7 mouse cellular contexts compared by ENCODE assay signal in the genomic region with DNA sequence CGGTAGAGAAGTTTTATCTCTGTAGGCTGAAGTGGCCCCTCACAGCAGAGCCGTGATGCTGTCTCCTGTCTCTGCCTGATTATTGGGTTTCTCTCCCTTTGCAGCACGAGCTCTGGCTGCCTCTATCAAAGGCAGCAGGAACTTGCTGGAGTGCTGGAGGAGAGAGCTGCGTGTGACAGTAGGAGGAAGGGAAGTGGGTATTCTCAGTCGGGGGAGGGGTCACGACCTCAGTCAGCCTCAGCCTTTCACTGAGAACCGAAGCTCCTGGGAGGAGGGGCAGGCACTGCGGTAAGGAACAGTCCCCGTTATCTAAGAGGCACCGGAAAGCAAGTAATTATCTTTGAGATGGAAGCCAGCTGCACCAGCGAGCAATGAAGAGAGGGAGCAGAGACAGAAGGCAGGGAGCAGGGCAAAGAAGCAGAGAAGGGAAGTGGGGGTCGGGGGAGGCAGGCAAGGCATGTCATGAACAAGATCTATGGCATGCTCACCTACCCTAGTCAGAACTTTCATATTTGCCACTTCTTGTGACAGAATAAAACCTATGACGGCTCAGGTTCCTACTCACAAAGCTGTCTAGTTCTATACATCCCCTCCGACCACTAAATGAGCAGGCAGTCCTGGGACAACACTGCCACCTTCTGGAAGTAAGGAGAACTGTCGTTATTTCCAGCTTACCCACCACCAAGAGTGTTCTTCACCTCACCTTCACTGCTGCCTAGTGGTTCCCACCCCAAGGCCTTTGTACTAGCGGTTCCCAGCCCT.
DNase-seq lines count a peak whose midpoint lies in the region; ATAC-seq and TF ChIP-seq lines count a peak whose summit lies in the region.

No protein-coding gene starts in this region.

- TF ChIP-seq CTCF in MEL (IDR thresholded peaks at IDR 0.05 in 2 of 3, conservative IDR thresholded peaks at IDR 0.05 in 1 of 3; ENCODE audit: control insufficient read depth in 1 of 3, insufficient read depth in 1 of 3, low read depth in 2 of 3, low read length in 3 of 3, poor library complexity in 1 of 3, severe bottlenecking in 1 of 3), result peak; percentile 78 to 97 (median 97)

- H3K27me3 ChIP-seq in MEL (ENCODE audit: control insufficient read depth in 1 of 2, insufficient read depth in 2 of 2, low read length in 2 of 2), result no peaks in the 10 kb centered on the region
- no peaks in the 10 kb centered on the region for H3K27me3 ChIP-seq in heart, embryonic 16.5 days (ENCODE audit: control insufficient read depth, insufficient read depth, low read length)
- peaks cover 3% of the 10 kb centered on the region for H3K27me3 ChIP-seq in megakaryocyte, embryonic 14.5 days (replicated peaks)

- TF ChIP-seq EP300 in MEL (IDR thresholded peaks at IDR 0.05; ENCODE audit: low read depth in 1 of 2, low read length in 2 of 2), result peak; percentile 91 to 96

- WGBS in heart, embryonic 16.5 days, result under 1% methylated on average over 16 of the region's 16 CpGs

- peak; percentile 25 to 84; a peak in 3 of 4 replicates for TF ChIP-seq POLR2A in MEL (IDR thresholded peaks at IDR 0.05; ENCODE audit: control insufficient read depth in 1 of 2, insufficient read depth in 1 of 2, low read depth in 1 of 2, low read length in 2 of 2, poor library complexity in 1 of 2)

- H3K9ac ChIP-seq in MEL (ENCODE audit: control insufficient read depth, low read depth, low read length, poor library complexity, severe bottlenecking), result peak overlapping the region; percentile 62
- peak overlapping the region; percentile 10; the same call in 1 of the 2 replicates for H3K9ac ChIP-seq in heart, embryonic 16.5 days (ENCODE audit: low read length)

- no peaks in the 10 kb centered on the region for H3K9me3 ChIP-seq in MEL (replicated peaks; ENCODE audit: insufficient read depth, low read length)
- H3K9me3 ChIP-seq in heart, embryonic 16.5 days (replicated peaks; ENCODE audit: control insufficient read depth, low read length), result no peaks in the 10 kb centered on the region
- H3K9me3 ChIP-seq in megakaryocyte, embryonic 14.5 days, result no peaks in the 10 kb centered on the region

- ATAC-seq in heart, embryonic 16.5 days (replicated peaks; ENCODE audit: extremely low read depth, insufficient read depth, low FRiP score), result peak; percentile 67

- H3K79me2 ChIP-seq in MEL (ENCODE audit: control insufficient read depth, insufficient read depth, low read length, poor library complexity), result no peaks in the 10 kb centered on the region

- peak overlapping the region; percentile 27 to 61 for H3K4me3 ChIP-seq in MEL (ENCODE audit: control insufficient read depth in 1 of 2, insufficient read depth in 1 of 2, low read depth in 2 of 2, low read length in 2 of 2)
- H3K4me3 ChIP-seq in heart, embryonic 16.5 days (ENCODE audit: low read length), result peak overlapping the region; percentile 38
- peak overlapping the region; percentile 93 for H3K4me3 ChIP-seq in megakaryocyte, embryonic 14.5 days (replicated peaks)

- H3K4me2 ChIP-seq in heart, embryonic 16.5 days (ENCODE audit: low read depth, low read length), result peak overlapping the region; percentile 67

- peak; percentile 86 for DNase-seq in CD4-positive helper T cell, adult 2 months (ENCODE audit: low read depth, low spot score)
- DNase-seq in MEL (ENCODE audit: low read depth, low spot score), result peak; percentile 100
- DNase-seq in embryo, embryonic 11 days, result peak; percentile 78
- peak; percentile 56 to 78 for DNase-seq in kidney, postnatal 25 days
- peak; percentile 63 to 70 for DNase-seq in spleen, postnatal 10 days (ENCODE audit: low spot score in 2 of 2)

- peaks cover 0 to 35% of the 10 kb centered on the region in 2 experiments; a peak in 2 of 4 replicates for H3K36me3 ChIP-seq in MEL (ENCODE audit: control insufficient read depth in 1 of 2, insufficient read depth in 2 of 2, low read length in 2 of 2)
- no peaks in the 10 kb centered on the region for H3K36me3 ChIP-seq in heart, embryonic 16.5 days (ENCODE audit: control insufficient read depth, insufficient read depth)
- H3K36me3 ChIP-seq in megakaryocyte, embryonic 14.5 days (replicated peaks; ENCODE audit: low read length), result no peaks in the 10 kb centered on the region

- peak; percentile 85 for TF ChIP-seq RAD21 in MEL (IDR thresholded peaks at IDR 0.05; ENCODE audit: low read depth, low read length)

- peaks cover 24 to 40% of the 10 kb centered on the region in 2 experiments for H3K4me1 ChIP-seq in MEL (ENCODE audit: control insufficient read depth in 1 of 2, insufficient read depth in 2 of 2, low read length in 2 of 2)
- peaks cover 8% of the 10 kb centered on the region; the same call in 1 of the 2 replicates for H3K4me1 ChIP-seq in heart, embryonic 16.5 days (ENCODE audit: control insufficient read depth, insufficient read depth, low read length)
- peaks cover 48% of the 10 kb centered on the region for H3K4me1 ChIP-seq in megakaryocyte, embryonic 14.5 days

- H3K27ac ChIP-seq in MEL (ENCODE audit: control insufficient read depth, low read depth, low read length), result peak overlapping the region; percentile 92
- H3K27ac ChIP-seq in heart, embryonic 16.5 days (ENCODE audit: low read length), result 0 out of 2 replicates have a peak overlapping the region, but pooled peaks have one; percentile 20

TF ChIP-seq in MEL, 35 proteins besides CTCF, POLR2A, EP300 and RAD21:
- TF ChIP-seq RCOR1 (IDR thresholded peaks at IDR 0.05; ENCODE audit: low read depth, low read length), result peak; percentile 93
- 0 out of 2 replicates have a peak, but pooled peaks have one; percentile 0 for TF ChIP-seq NRF1 (IDR thresholded peaks at IDR 0.05; ENCODE audit: insufficient read depth, low read depth, low read length, poor library complexity, severe bottlenecking)
- 0 out of 2 replicates have a peak, but pooled peaks have one; percentile 45 for TF ChIP-seq ZMIZ1 (IDR thresholded peaks at IDR 0.05; ENCODE audit: low read depth, low read length)
- peak; percentile 27; the same call in 1 of the 2 replicates for TF ChIP-seq MAX (IDR thresholded peaks at IDR 0.05; ENCODE audit: low read length)
- no peak for TF ChIP-seq POLR2AphosphoS5 (IDR thresholded peaks at IDR 0.05; ENCODE audit: borderline replicate concordance, low read depth, low read length)
- peak; percentile 94 for TF ChIP-seq SIN3A (IDR thresholded peaks at IDR 0.05; ENCODE audit: low read length)
- peak; percentile 96 for TF ChIP-seq TCF12 (IDR thresholded peaks at IDR 0.05; ENCODE audit: low read depth, low read length)
- peak; percentile 89; the same call in 1 of the 2 replicates for TF ChIP-seq POLR2AphosphoS2 (IDR thresholded peaks at IDR 0.05; ENCODE audit: low read length)
- TF ChIP-seq ELF1 (IDR thresholded peaks at IDR 0.05; ENCODE audit: low read depth, low read length), result 0 out of 2 replicates have a peak, but pooled peaks have one; percentile 27
- TF ChIP-seq JUND (IDR thresholded peaks at IDR 0.05; ENCODE audit: low read depth, low read length), result peak; percentile 81
- TF ChIP-seq ETS1 (IDR thresholded peaks at IDR 0.05; ENCODE audit: low read depth, low read length), result peak; percentile 98
- peak; percentile 58; the same call in 1 of the 2 replicates for TF ChIP-seq HCFC1 (IDR thresholded peaks at IDR 0.05; ENCODE audit: low read depth, low read length)
- TF ChIP-seq ZKSCAN1 (IDR thresholded peaks at IDR 0.05; ENCODE audit: low read depth, low read length), result no peak
- peak; percentile 91 for TF ChIP-seq MAZ (IDR thresholded peaks at IDR 0.05; ENCODE audit: low read depth, low read length)
- TF ChIP-seq ZC3H11A (IDR thresholded peaks at IDR 0.05; ENCODE audit: low read depth, low read length), result peak; percentile 41; the same call in 1 of the 2 replicates
- TF ChIP-seq BHLHE40 (IDR thresholded peaks at IDR 0.05; ENCODE audit: borderline replicate concordance, low read depth, low read length), result peak; percentile 82
- TF ChIP-seq CHD1 (IDR thresholded peaks at IDR 0.05; ENCODE audit: low read depth, low read length), result no peak
- TF ChIP-seq E2F4 (IDR thresholded peaks at IDR 0.05; ENCODE audit: borderline replicate concordance, low read depth, low read length), result no peak
- TF ChIP-seq MYB (IDR thresholded peaks at IDR 0.05; ENCODE audit: low read depth, low read length), result peak; percentile 78
- TF ChIP-seq USF2 (IDR thresholded peaks at IDR 0.05; ENCODE audit: borderline replicate concordance in 1 of 2, insufficient read depth in 1 of 2, low read depth in 1 of 2, low read length in 2 of 2), result no peak
- TF ChIP-seq NELFE (IDR thresholded peaks at IDR 0.05; ENCODE audit: low read depth, low read length), result peak; percentile 76
- peak; percentile 68; the same call in 1 of the 2 replicates for TF ChIP-seq MEF2A (IDR thresholded peaks at IDR 0.05; ENCODE audit: extremely low read depth, insufficient replicate concordance, low read depth, low read length, poor library complexity, severe bottlenecking)
- peak; percentile 62; the same call in 1 of the 2 replicates for TF ChIP-seq MAFK (IDR thresholded peaks at IDR 0.05; ENCODE audit: borderline replicate concordance, low read depth, low read length)
- peak; percentile 70 for TF ChIP-seq TBP (IDR thresholded peaks at IDR 0.05; ENCODE audit: low read depth, low read length)
- peak; percentile 89; the same call in 1 of the 2 replicates for TF ChIP-seq UBTF (IDR thresholded peaks at IDR 0.05; ENCODE audit: borderline replicate concordance, insufficient read depth, low read depth, low read length)
- peak; percentile 86 for TF ChIP-seq CHD2 (IDR thresholded peaks at IDR 0.05; ENCODE audit: low read length)
- peak; percentile 80 for TF ChIP-seq TAL1 (IDR thresholded peaks at IDR 0.05; ENCODE audit: low read length)
- TF ChIP-seq ZNF384 (IDR thresholded peaks at IDR 0.05; ENCODE audit: low read depth, low read length), result peak; percentile 86
- peak; percentile 74 for TF ChIP-seq MYC (IDR thresholded peaks at IDR 0.05; ENCODE audit: low read depth, low read length)
- TF ChIP-seq SMC3 (IDR thresholded peaks at IDR 0.05; ENCODE audit: low read depth, low read length), result peak; percentile 78
- TF ChIP-seq MXI1 (IDR thresholded peaks at IDR 0.05; ENCODE audit: low read depth, low read length), result peak; percentile 92
- TF ChIP-seq KAT2A (conservative IDR thresholded peaks at IDR 0.05; ENCODE audit: low read depth, low read length), result no peak
- no peak; the same call in 1 of the 2 replicates for TF ChIP-seq USF1 (IDR thresholded peaks at IDR 0.05; ENCODE audit: low read depth, low read length)
- TF ChIP-seq GABPA (IDR thresholded peaks at IDR 0.05; ENCODE audit: low read depth, low read length), result no peak
- TF ChIP-seq GATA1 (IDR thresholded peaks at IDR 0.05; ENCODE audit: low read depth, low read length), result peak; percentile 95

Comparison
In these comparisons a context has a peak if more than half of its experiments do, and no peak if none do; other contexts are left out.
1. Peak in every context shown above with its lines: DNase-seq, ATAC-seq, H3K4me3 ChIP-seq and H3K27ac ChIP-seq.
2. H3K4me3 ChIP-seq: peak in every context shown above with its lines; median percentile 93 in megakaryocyte, embryonic 14.5 days; 44 in MEL; 38 in heart, embryonic 16.5 days.